11 mouse cellular contexts compared by ENCODE assay signal in genomic region chr1:179197821-179198516, GRCm38 (mm10).
DNase-seq lines count a peak whose midpoint lies in the region; ATAC-seq and TF ChIP-seq lines count a peak whose summit lies in the region.
"Had no signal": no experiment of that assay in that cellular context is flagged by ENCODE, and none has a peak within 500 bp of the region (broad histone marks: within the 10 kb centered on the region; RNA-seq: fewer than 3 reads in every experiment).

No protein-coding gene starts in this region.

- H3K79me3 ChIP-seq in C2C12 (ENCODE audit: low read depth): no peaks in the 10 kb centered on the region

- intact Hi-C loops in left cerebral cortex, postnatal 4 days (cut with DNase I): no loop called here

- no peak overlapping the region for H3K9ac ChIP-seq in heart, embryonic 12.5 days
- no peak overlapping the region for H3K9ac ChIP-seq in embryonic facial prominence, embryonic 11.5 days (replicated peaks; ENCODE audit: low read length)
- no peak overlapping the region for H3K9ac ChIP-seq in limb, embryonic 12.5 days (replicated peaks)

- no peaks in the 10 kb centered on the region for H3K27me3 ChIP-seq in heart, embryonic 12.5 days (replicated peaks)
- H3K27me3 ChIP-seq in C2C12 (ENCODE audit: control insufficient read depth, insufficient read depth, insufficient read length): no peaks in the 10 kb centered on the region
- no peaks in the 10 kb centered on the region for H3K27me3 ChIP-seq in embryonic facial prominence, embryonic 11.5 days (ENCODE audit: control insufficient read depth, insufficient read depth, low read length)
- no peaks in the 10 kb centered on the region for H3K27me3 ChIP-seq in limb, embryonic 12.5 days

- no peak for ATAC-seq in heart, embryonic 12.5 days (ENCODE audit: insufficient number of reproducible peaks, low FRiP score)
- ATAC-seq in embryonic facial prominence, embryonic 11.5 days (replicated peaks; ENCODE audit: insufficient number of reproducible peaks, low FRiP score, low TSS enrichment, low read depth): no peak
- ATAC-seq in limb, embryonic 12.5 days (ENCODE audit: insufficient number of reproducible peaks, insufficient read depth, low FRiP score, low TSS enrichment, low read depth): no peak

- no peak for DNase-seq in heart, postnatal 4 days
- peak; percentile 54 for DNase-seq in embryonic facial prominence, embryonic 11.5 days (ENCODE audit: low spot score)
- no peak for DNase-seq in spleen, postnatal 14 days (ENCODE audit: low spot score in 2 of 2)
- DNase-seq in left cerebral cortex, postnatal 4 days: no peak
- DNase-seq in c-Kit-positive CD71-positive TER-119-positive erythroid progenitor cells, embryonic 14.5 days (ENCODE audit: low spot score): no peak
- DNase-seq: cerebellum, postnatal 14 days; right cerebral cortex, adult 18-20 months had no signal

- no peak overlapping the region for H3K4me3 ChIP-seq in heart, embryonic 12.5 days
- H3K4me3 ChIP-seq in C2C12 (ENCODE audit: insufficient read depth, poor library complexity, severe bottlenecking): no peak overlapping the region
- no peak overlapping the region for H3K4me3 ChIP-seq in embryonic facial prominence, embryonic 11.5 days (ENCODE audit: low read depth, low read length)
- no peak overlapping the region for H3K4me3 ChIP-seq in limb, embryonic 12.5 days (replicated peaks)
- H3K4me3 ChIP-seq: hindbrain, embryonic 10.5 days had no signal

- no peak overlapping the region for H3ac ChIP-seq in C2C12 (ENCODE audit: control insufficient read depth, insufficient read length, low read depth)

- no peak overlapping the region for H3K4me2 ChIP-seq in heart, embryonic 12.5 days
- no peak overlapping the region for H3K4me2 ChIP-seq in embryonic facial prominence, embryonic 11.5 days (ENCODE audit: low read depth, low read length)
- H3K4me2 ChIP-seq in limb, embryonic 12.5 days: peak overlapping the region; percentile 19

- H3K79me2 ChIP-seq in C2C12 (ENCODE audit: control insufficient read depth, insufficient read depth): no peaks in the 10 kb centered on the region

- H3K9me3 ChIP-seq in heart, embryonic 12.5 days (replicated peaks): no peaks in the 10 kb centered on the region
- no peaks in the 10 kb centered on the region for H3K9me3 ChIP-seq in embryonic facial prominence, embryonic 11.5 days (replicated peaks; ENCODE audit: control insufficient read depth, low read length)
- no peaks in the 10 kb centered on the region for H3K9me3 ChIP-seq in limb, embryonic 12.5 days
- H3K9me3 ChIP-seq: hindbrain, embryonic 10.5 days had no signal

- TF ChIP-seq CTCF in C2C12 (IDR thresholded peaks at IDR 0.05; ENCODE audit: control insufficient read depth, insufficient read depth, insufficient read length): no peak

- peak overlapping the region; percentile 59; the same call in 1 of the 2 replicates for H3K27ac ChIP-seq in heart, embryonic 12.5 days (ENCODE audit: poor library complexity, severe bottlenecking)
- H3K27ac ChIP-seq in embryonic facial prominence, embryonic 11.5 days (replicated peaks; ENCODE audit: low read depth, low read length): peak overlapping the region; percentile 78
- H3K27ac ChIP-seq in limb, embryonic 12.5 days: peak overlapping the region; percentile 83
- H3K27ac ChIP-seq: hindbrain, embryonic 10.5 days had no signal

- peaks cover 8% of the 10 kb centered on the region; the same call in 1 of the 2 replicates for H3K4me1 ChIP-seq in heart, embryonic 12.5 days (replicated peaks)
- H3K4me1 ChIP-seq in embryonic facial prominence, embryonic 11.5 days (ENCODE audit: control insufficient read depth, insufficient read depth, low read length): peaks cover 3% of the 10 kb centered on the region; the same call in 1 of the 2 replicates
- peaks cover 55% of the 10 kb centered on the region for H3K4me1 ChIP-seq in limb, embryonic 12.5 days (replicated peaks)

- 58% methylated on average over 11 of the region's 11 CpGs for WGBS in heart, embryonic 12.5 days
- WGBS in embryonic facial prominence, embryonic 11.5 days: 35% methylated on average over 11 of the region's 11 CpGs
- 14% methylated on average over 11 of the region's 11 CpGs for WGBS in limb, embryonic 12.5 days

- H3K36me3 ChIP-seq in heart, embryonic 12.5 days: no peaks in the 10 kb centered on the region
- H3K36me3 ChIP-seq in C2C12 (ENCODE audit: control insufficient read depth, insufficient read depth): no peaks in the 10 kb centered on the region
- no peaks in the 10 kb centered on the region for H3K36me3 ChIP-seq in embryonic facial prominence, embryonic 11.5 days (replicated peaks; ENCODE audit: control insufficient read depth, insufficient read depth, low read depth, low read length)
- H3K36me3 ChIP-seq in limb, embryonic 12.5 days: no peaks in the 10 kb centered on the region
- H3K36me3 ChIP-seq: hindbrain, embryonic 10.5 days had no signal

TF ChIP-seq in C2C12, 6 proteins besides CTCF, POLR2A, EP300 and RAD21:
- TF ChIP-seq MYOD1 (IDR thresholded peaks at IDR 0.05; ENCODE audit: control insufficient read depth, insufficient read length, low read depth) (peak; percentile 53), CEBPB (IDR thresholded peaks at IDR 0.05; ENCODE audit: low read depth) (no peak)
TF ChIP-seq in C2C12: peak in this region for 1.
